Mouse (Mus musculus) v-Abl transformed pro-B cells (cell line): ENCODE results near the gene Zfp871.

ENCODE experiments used
- in situ Hi-C, 2 experiments: fragments of 400-800 bp; cut with MboI; formaldehyde crosslinking; loops; one replicate each; pipeline ENCODE4 v1.15.1; 2025; ENCODE audit not compliant: unreplicated experiment in 2 of 2

The Zfp871 gene

DNA sequence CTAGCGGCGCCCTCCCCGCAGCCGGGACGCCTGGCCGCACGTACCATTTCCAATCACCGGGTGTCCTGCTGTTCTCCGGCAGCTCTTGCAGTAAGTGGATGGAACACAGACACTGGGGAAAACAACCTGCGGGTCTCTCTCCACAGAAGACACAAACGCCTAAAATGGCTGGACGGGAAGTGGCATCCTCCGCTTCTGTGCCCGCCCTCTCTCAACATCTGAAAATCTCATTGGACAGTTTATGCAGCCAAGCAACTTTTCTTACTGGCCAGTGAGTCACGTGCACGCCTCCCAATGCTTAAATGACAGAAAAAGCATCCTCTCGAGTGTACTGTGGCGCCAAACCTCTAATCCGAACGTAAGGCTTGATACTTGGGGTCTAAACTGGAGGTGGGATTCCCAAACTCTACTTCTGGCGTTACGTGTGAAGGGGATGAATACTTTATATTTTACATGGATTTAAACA is at the start of gene Zfp871:
Zfp871 (minus strand) TSS at position 194 of the 466 bp plus-strand sequence.
- in situ Hi-C loops: no loop called here

DNA sequence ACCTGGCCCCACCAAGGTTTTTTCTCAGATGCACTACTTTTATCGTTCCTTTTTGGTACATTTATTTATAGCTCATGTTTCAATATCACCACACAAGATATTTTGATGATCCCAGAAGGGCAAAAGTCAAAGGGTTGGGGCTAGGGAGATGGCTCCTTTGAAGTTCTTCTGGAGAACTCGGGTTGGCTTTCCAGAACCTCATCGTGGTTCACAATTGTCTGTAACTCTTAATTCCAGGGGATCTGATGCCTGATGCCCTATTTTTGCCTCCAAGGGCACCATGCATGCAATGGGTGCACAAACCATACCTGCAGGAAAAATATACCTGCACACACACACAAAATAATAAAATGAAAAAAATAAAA is 42.3 kb upstream of the Zfp871 start:
- in situ Hi-C loops: no loop called here

DNA sequence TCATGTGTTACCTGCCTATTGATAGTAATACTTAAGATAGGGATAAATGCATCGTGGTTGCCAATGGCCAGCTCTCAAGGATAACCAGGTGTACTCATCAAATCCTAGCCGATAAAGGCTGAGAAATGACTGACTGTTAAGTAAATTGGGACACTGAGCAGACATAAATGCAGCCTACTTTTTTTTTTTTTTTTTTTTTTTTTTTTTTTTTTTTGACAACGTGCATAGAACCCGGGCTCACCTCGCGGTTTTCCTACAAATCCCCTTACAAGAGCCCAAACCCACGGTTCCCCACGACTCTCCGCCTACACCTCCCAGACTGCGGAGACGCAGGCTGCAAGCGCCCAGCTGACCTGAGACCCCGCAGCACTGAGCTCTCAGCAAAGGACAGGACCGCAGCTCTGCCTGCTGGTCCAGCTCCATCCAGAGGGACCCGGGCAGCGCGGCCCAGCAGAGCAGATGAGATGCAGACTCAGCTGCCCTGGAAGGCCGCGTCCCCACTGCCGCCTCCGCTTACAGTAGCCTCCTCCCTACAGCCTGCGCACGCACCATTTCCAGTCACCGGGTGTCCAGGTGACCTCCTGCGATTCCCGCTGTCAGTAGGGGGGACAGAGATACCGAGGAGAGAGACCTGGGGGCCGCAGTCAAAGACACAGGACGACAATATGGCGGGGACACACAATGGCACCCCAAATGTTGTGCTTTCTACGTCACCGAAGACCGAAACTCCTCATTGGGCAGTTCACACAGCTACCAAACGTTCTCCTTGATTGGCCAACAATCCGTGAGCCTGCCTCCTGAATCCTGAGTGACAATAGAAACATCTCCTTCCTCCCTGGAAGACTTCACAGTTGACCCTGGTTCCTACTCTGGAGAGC is 41.7 kb upstream of the Zfp871 start, which contains the start of gene Zfp799:
Zfp799 (minus strand) TSS at position 722 of the 878 bp plus-strand sequence.
- in situ Hi-C loops: no loop called here

DNA sequence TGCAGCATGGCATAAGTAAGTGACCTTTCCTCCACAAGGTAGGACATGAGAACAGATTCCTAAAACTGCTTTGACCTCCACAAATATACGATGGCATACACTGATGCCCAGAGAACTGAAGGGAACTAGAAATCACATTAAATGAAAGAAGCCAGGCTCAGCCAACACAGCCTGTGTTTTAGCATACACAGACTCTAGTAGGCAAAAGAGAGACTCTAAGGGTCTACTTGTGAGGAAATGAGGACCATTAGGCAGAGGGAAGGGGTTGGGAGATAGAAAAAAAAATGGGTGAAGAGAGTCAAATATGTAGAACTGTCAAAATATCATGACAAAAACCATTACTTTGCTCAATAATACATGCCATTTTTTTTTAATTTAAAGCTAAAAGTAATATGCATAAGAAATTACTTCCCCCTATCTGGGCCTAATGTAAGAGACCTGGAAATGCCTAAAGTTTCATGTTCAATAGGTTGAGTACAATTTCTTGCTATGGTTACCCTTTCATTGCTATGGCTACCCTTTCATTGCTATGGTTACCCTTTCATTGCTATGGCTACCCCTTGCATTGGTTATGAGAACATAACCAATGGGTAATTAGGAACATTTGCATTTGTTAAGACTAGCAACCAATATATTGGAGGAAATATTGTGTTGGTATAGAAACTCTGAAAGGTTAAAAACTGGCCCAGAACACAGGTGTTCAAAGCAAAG is 28.1 kb upstream of the Zfp871 start:
- in situ Hi-C loops: no loop called here

DNA sequence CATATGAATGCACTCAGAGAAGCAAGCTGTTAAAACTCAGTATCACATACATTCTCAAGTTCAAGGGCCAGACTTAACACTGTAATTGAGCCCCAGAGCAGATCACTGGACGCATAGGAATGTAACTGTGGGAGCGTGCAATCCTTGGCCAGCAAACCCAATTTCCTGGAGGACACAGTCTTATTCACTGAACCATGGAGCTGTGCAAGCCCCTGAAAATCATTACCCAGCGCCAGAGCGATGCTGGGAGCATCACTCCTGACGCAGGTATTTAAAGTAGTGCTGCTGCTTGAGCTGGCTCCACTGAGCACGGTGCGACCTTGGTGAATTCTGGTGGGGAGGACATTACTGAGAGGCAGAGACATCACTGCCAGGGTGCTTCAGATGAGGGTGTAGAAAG is 26.0 kb upstream of the Zfp871 start:
- in situ Hi-C loops: no loop called here

DNA sequence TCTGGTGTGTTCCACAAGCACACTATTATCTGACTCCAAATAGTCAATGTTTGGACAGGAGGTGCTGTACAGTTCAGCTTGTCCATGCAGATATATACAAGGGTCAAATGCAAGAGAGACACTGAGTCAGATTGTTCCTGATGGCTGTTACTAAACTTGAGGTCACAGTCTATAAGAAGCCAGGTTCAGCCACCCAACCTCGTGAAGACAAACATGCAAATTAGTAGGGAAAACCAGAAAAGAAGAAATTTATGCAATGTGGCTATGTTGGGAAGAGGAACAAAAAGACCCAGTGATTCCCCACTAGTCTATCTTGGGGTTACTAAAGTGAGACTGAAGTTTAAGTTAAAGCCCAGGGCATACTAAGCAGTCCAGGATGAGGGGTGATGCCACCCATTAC is 22.6 kb upstream of the Zfp871 start:
- in situ Hi-C loops: no loop called here

DNA sequence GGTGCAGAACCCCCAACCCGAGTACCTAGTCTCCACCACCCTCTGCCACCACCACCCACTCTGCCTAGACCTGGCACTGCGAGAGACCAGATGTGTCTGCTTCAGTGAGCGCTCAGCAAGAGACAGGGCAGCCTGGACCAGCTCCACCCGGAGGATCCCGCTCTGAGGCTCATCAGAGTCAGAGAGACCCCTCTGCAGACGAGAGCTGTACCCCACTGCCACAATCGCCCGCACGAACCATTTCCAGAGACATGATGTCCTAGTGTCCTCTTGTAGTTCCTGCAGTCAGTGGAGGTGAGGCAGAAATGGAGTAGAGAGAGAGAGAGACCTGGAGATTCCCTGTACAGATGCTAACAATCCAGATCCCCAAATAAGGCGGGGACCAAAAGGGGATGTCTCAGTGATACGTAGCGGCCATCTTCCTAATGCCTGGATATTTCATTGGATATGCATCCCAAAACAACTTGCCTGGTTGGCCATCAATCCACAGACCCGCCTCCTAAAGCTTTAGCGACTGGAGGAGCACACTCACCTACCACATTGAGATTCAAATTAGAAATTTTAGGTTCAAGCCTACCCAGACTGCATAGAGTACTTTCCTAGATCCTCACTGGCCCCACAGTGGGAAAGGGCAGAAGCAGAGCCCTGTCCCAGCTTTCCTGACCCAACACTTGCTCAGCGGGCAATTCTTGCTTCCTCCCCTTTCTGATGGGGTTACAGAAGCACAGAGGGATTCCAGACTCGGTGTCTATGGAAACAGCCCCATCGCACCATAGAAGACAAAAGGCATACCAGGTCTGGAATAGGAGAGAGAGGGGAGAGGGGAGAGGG is 21.7 kb upstream of the Zfp871 start, which contains the start of gene Zfp811:
Zfp811 (minus strand) TSS at position 388 of the 831 bp plus-strand sequence.
- in situ Hi-C loops: no loop called here

DNA sequence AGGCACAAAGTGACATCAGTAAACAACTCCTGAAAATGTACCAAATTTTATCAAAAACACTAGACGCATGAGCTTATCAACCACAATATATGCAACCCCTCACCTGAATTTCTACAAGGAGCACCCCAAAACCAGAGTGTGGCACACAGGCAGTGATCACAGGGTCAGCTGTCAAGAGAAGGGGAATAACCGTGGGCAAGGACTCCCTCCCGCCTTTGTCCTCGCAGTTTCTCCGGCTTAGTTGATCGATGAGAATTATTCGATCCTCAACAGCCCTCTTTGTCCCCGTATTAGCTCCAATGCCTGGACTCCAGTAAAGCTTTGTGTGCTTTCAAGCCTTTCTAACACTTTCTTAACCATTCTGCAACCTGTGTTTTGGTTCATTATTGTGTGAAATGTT is 20.8 kb upstream of the Zfp871 start:
- in situ Hi-C loops: no loop called here

DNA sequence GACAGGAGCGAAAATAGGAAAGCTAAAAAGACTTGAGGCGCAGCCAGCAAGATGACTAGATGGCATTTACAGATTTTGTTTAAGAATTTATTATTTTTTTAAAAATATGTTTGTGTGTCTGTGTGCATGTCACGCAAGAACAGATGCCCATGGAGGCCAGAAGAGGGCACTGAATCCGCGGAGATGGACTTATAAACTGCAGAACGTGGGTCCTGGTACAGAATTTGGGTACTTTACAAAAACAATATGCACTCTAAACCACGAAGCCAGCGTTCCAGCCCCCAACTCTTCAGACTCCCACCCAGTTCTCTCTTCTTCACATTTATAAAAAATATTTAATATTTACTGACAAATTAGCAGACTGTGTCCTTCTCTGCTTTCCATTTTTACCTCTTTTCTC is 1.2 kb upstream of the Zfp871 start:
- in situ Hi-C loops: no loop called here

DNA sequence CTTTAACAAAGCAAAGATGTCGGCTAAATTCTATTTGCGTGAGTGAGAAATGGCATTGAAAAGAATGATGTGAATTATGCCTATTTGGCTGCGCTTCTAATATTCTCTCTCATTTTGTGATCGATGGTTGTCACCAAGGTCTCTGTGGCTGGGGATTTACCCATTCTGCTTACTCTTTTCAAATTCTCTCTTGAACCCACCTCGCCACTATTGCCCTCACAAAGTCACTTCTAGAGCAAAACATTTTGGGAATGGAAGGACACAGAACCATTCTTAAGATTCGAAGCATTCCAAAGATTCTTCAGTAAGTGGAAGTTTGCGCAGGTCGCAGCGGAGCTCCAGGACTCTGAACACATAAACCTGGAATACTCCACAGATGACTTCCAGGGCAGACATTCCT is 489 bp upstream of the Zfp871 start:
- in situ Hi-C loops: no loop called here

DNA sequence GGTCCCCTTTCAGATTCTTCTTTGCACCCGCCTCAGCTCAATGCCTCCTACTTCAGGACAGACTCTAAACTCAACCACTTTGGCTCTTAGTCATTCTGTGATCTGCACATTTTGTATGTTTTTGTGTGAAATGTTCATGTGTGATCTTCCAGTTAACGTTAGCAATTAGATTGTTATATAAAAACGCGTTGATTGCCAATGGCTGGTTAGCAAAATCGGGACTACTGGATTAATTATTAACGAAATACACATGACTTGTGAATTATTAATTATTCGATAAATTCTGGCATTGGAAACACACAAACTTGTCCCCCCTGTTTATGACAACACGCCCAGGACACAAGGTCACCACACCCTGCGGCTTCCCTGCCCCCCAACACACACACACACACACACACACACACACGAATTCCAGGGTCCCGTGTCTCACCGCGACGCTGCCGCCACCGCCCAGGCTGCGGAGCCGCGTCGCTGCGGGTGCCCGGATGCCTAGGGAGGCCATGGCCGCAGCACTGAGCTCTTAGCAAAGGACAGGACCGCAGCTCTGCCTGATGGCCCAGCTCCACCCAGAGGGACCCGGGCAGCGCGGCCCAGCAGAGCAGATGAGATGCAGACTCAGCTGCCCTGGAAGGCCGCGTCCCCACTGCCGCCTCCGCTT is 522 bp downstream of the Zfp871 start:
- in situ Hi-C loops: no loop called here

DNA sequence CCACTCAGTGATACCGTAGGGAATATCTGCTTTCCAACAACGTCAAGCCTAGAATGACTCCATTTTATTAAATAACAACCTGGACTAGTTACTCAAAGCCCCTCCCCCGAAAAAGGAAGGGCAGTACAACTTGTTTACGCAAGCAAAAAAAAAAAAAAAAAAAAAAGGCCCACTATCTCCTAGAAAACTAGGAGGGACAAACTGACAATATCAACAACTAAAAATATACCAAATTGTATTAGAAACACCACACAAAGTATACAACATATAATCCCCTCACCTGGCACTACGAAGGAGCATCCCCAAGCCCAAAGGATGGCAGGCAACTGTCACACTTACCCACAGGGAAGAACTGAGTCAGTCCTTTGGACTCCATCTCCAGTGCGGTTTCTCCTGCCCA is 1.1 kb downstream of the Zfp871 start:
- in situ Hi-C loops: no loop called here

DNA sequence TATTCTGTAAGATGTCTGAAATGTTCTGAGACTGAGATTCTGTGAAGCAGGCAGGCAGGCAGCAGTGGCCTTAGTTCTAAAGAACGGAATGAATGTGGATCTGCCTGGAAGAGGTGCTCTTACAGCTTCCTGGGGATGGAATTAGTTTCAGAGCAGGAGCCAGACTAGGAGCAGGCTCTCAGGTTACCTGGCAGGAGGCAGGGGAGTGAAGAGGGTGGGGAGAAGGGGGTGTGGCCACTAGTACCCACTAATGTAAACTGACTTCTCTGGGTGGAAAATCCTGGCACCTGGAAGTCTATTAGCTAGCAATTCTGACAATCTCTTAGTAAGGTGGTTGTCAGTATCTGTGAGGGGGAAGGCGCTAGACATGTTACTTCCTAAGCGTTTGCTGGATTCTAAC is 2.4 kb downstream of the Zfp871 start:
- in situ Hi-C loops: no loop called here

DNA sequence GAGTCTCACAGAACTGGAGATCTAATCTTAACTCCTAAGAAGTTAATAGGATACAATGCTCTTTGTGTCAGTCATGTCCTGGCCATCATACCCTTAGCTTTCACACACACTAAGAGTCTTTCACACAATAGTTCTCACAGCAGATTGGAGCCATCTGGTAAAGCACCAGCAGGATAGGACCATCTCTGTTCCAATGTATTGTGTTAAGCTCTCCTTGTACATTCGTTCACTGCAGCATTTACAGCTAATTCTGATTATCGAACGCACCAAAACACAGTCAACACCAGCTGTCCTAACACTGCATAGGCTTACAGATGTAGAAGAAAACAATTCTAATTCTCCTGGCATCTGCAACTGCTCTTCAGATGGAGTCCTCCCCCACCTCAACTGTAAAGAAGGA is 10.5 kb downstream of the Zfp871 start:
- in situ Hi-C loops: no loop called here

DNA sequence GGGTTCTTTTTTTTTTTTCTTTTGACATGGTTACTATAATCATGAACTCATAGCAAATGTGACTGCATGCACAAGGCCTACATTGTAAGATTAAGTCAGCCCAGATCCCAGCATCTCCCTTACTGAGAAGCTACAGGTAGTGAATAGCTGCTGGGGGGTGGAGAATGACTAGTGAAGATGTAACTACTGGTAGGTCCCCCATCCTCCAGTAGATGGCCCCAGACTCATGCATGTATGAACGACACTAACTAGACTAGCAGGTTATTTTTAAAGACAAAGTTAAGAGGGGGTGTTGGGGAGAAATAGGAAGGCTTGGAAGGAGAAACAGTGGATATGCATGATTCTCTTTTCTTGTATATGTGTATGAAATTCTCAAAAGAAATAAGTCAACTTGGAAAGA is 16.9 kb downstream of the Zfp871 start:
- in situ Hi-C loops: no loop called here

DNA sequence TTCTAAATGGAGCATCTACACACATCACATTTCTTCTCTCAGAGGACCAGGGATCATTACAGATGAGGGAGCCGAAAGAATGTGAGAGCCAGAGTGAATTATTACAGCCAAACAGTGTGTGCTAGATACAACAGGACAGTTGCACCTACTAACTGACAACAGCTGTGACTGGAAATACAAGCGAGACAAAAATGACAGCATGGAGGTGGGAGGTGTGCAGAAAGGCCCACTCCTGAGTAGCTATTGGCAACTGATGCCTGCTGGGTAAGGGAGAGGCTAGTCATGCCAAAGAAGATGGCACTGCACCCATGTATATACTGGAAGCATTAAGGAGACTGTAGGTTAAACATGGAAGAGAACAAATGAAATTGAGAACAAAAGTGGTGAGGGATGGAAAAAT is 21.7 kb downstream of the Zfp871 start:
- in situ Hi-C loops: no loop called here

DNA sequence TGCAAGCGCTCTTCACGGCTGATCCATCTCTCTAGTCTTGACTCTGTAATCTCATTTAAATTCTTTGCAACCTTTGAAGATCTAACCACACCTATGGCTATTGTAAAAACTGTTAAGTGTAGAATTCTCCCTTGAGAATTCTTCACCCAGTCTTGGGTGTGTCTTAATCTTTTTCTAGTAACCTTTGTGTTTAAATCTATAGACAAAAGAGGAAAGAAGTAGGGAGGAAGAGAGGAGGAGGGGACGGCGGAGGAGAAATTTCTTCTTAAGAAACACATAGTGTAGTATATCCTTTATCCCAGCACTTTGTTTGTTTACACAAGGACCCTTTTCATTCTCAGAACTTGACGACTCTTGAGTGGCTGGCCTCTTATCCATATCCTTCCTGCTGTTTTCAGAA is 30.8 kb downstream of the Zfp871 start:
- in situ Hi-C loops: no loop called here

DNA sequence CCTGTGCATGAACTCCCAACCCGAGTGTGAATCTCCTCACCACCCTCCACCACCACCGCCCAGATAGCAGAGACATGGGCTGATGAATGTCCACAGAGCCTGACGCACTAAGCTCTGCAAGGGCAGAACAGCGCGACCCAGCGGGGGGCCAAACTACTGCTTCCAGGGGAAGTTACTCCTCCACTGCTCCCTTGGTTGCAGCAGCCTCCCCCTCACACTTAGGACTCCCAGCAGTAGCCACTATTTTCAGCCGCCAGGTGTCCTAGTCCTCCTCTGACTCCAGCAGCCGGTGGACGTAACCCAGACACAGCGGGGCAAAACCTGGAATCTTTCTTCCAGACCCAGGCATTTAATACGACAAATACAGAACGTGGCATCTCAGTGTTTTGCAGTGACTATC is 34.5 kb downstream of the Zfp871 start:
- in situ Hi-C loops: no loop called here

DNA sequence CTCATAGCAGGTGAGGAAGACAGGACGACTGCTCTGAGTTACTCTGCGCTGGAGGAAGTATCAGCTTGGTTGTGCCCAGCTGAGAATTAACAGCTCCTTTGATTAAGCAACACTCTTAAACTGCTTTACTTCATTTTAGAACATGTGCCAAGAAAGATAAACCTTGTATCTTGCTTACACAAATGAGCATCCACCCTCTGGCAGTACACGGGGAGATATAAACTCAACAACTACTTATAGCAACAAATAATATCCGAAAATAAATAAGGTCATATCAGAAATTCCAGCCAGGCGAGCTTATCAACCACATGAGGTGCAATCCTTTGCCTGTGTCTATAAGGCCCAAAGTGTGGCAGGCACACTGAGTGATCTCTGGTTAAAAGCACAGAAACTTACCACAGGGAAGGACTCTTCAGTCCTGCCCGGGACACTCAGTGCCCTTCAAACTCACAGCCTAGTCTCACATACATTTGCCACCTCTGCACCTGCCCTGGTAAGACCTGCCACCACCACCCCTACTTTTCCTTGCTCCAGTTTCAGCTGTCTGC is 35.2 kb downstream of the Zfp871 start:
- in situ Hi-C loops: no loop called here

DNA sequence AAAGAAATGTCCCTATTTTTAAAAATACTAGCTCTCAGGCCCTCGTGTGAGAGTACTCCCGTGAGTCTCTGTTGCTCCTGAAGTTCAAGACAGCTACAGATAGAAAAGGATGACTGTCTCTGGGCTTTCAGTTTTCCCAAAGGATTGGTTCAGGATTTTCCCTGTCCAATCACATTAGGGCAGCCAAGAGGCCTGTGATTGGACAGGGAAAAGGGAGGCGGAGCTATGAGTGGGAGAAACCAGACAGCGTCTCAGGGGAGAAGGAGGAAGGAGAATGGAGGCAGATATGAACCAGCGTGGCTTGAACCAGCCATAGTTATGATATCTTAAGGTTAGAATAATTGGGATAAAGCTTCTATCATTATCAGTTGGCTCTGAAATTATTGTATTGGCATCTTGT is 37.5 kb downstream of the Zfp871 start:
- in situ Hi-C loops: no loop called here
